Comparison of ENCODE assay signal across 12 mouse cellular contexts in the genomic region with DNA sequence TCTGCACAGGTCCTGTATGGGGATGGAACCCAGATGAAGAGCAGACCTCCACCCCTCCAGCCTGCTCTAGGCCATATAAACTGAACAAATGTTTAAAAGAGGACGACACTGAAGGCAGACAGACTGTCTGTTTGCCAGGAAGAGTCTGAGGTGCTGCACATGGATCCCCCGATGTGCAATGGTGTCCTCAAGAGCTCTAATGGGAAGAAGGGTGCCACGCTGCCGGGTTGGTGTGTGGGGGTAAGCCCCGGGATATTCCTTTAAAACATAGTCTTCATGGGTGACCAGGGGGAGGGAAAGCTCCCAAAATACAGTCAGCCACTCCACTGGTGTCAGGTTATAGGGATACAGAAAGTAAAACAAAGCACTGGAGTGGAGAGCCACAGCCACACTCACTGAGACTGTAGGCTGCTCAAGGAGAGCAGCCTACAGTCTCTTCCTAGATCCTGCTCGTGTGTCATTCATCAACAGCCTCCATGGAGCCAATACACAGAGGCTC. TPM values are rescaled to one million over a fixed set of nuclear protein-coding genes. Genes with fewer than 3 reads are reported as not detected.
DNase-seq lines count a peak whose midpoint lies in the region; ATAC-seq and TF ChIP-seq lines count a peak whose summit lies in the region.
"Had no signal": no experiment of that assay in that cellular context is flagged by ENCODE, and none has a peak within 500 bp of the region (broad histone marks: within the 10 kb centered on the region; RNA-seq: fewer than 3 reads in every experiment).

No protein-coding gene starts in this region.

- H3K4me1 ChIP-seq in hindbrain, embryonic 13.5 days (replicated peaks), result peaks cover 14% of the 10 kb centered on the region
- H3K4me1 ChIP-seq in hindbrain, embryonic 12.5 days, result peaks cover 9% of the 10 kb centered on the region; the same call in 1 of the 2 replicates
- peaks cover 16% of the 10 kb centered on the region for H3K4me1 ChIP-seq in testis, adult 2 months (ENCODE audit: control insufficient read depth, insufficient read depth, low read length)
- H3K4me1 ChIP-seq in limb, embryonic 14.5 days (ENCODE audit: control insufficient read depth, insufficient read depth, low read length), result peaks cover 58% of the 10 kb centered on the region

- DNase-seq in testis, postnatal 14 days (ENCODE audit: low spot score), result no peak
- DNase-seq in limb, embryonic 14.5 days (ENCODE audit: low spot score), result no peak
- DNase-seq in adrenal gland, postnatal 10 days, result no peak
- no peak for DNase-seq in gastrocnemius, adult 18-20 months (ENCODE audit: low spot score)
- DNase-seq in right cerebral cortex, postnatal 14 days, result no peak
- DNase-seq: cerebellum, adult 8-10 months; layer of hippocampus, adult 9-11 months had no signal

- H3K27me3 ChIP-seq in hindbrain, embryonic 13.5 days, result no peaks in the 10 kb centered on the region
- no peaks in the 10 kb centered on the region for H3K27me3 ChIP-seq in hindbrain, embryonic 12.5 days
- H3K27me3 ChIP-seq in testis, adult 2 months (ENCODE audit: control insufficient read depth, insufficient read depth, low read length), result no peaks in the 10 kb centered on the region
- no peaks in the 10 kb centered on the region for H3K27me3 ChIP-seq in limb, embryonic 14.5 days (ENCODE audit: control insufficient read depth, insufficient read depth, low read length)

- WGBS in hindbrain, embryonic 13.5 days, result 79% methylated on average over 6 of the region's 6 CpGs
- WGBS in hindbrain, embryonic 12.5 days, result 82% methylated on average over 6 of the region's 6 CpGs
- 61% methylated on average over 6 of the region's 6 CpGs for WGBS in limb, embryonic 14.5 days

- no peak for TF ChIP-seq CTCF in testis, adult 2 months (IDR thresholded peaks at IDR 0.05; ENCODE audit: control insufficient read depth, insufficient read depth, insufficient replicate concordance, low read depth, low read length)

- no peak for TF ChIP-seq POLR2A in testis, adult 2 months (IDR thresholded peaks at IDR 0.05; ENCODE audit: control insufficient read depth, low read depth, low read length)
- no peak for TF ChIP-seq POLR2A in limb, embryonic 14.5 days (IDR thresholded peaks at IDR 0.05; ENCODE audit: borderline replicate concordance, extremely low read depth, insufficient read depth, insufficient read length)

- H3K4me3 ChIP-seq in hindbrain, embryonic 13.5 days, result no peak overlapping the region
- no peak overlapping the region for H3K4me3 ChIP-seq in hindbrain, embryonic 12.5 days
- no peak overlapping the region for H3K4me3 ChIP-seq in testis, adult 2 months (ENCODE audit: control insufficient read depth, low read depth, low read length)
- H3K4me3 ChIP-seq in limb, embryonic 14.5 days (replicated peaks; ENCODE audit: low read length), result no peak overlapping the region
- H3K4me3 ChIP-seq: forebrain, embryonic 10.5 days had no signal

- H3K36me3 ChIP-seq in hindbrain, embryonic 13.5 days, result no peaks in the 10 kb centered on the region
- no peaks in the 10 kb centered on the region for H3K36me3 ChIP-seq in hindbrain, embryonic 12.5 days
- no peaks in the 10 kb centered on the region for H3K36me3 ChIP-seq in testis, adult 2 months (ENCODE audit: control insufficient read depth, insufficient read depth, low read length)
- H3K36me3 ChIP-seq in limb, embryonic 14.5 days (ENCODE audit: control insufficient read depth, insufficient read depth, low read length), result no peaks in the 10 kb centered on the region
- H3K36me3 ChIP-seq: forebrain, embryonic 10.5 days had no signal

- no peak for ATAC-seq in hindbrain, embryonic 13.5 days (ENCODE audit: low FRiP score)
- ATAC-seq in hindbrain, embryonic 12.5 days (ENCODE audit: low FRiP score), result no peak
- 0 out of 2 replicates have a peak, but pooled peaks have one; percentile 6 for ATAC-seq in limb, embryonic 14.5 days (ENCODE audit: low FRiP score, low read depth)

- H3K27ac ChIP-seq in hindbrain, embryonic 13.5 days, result peak overlapping the region; percentile 23; the same call in 1 of the 2 replicates
- H3K27ac ChIP-seq in hindbrain, embryonic 12.5 days, result no peak overlapping the region
- peak overlapping the region; percentile 69 for H3K27ac ChIP-seq in testis, adult 2 months (ENCODE audit: control insufficient read depth, insufficient read depth, low read depth, low read length)
- H3K27ac ChIP-seq in limb, embryonic 14.5 days (replicated peaks; ENCODE audit: low read depth, low read length), result peak overlapping the region; percentile 0
- H3K27ac ChIP-seq: forebrain, embryonic 10.5 days had no signal

- H3K4me2 ChIP-seq in hindbrain, embryonic 13.5 days, result no peak overlapping the region
- no peak overlapping the region for H3K4me2 ChIP-seq in hindbrain, embryonic 12.5 days (replicated peaks)
- H3K4me2 ChIP-seq in limb, embryonic 14.5 days (replicated peaks; ENCODE audit: low read depth, low read length, severe bottlenecking), result 0 out of 2 replicates have a peak overlapping the region, but pooled peaks have one; percentile 0

- H3K9me3 ChIP-seq in hindbrain, embryonic 13.5 days, result no peaks in the 10 kb centered on the region
- H3K9me3 ChIP-seq in hindbrain, embryonic 12.5 days (replicated peaks), result no peaks in the 10 kb centered on the region
- no peaks in the 10 kb centered on the region for H3K9me3 ChIP-seq in limb, embryonic 14.5 days (ENCODE audit: control insufficient read depth, low read length)
- H3K9me3 ChIP-seq: forebrain, embryonic 10.5 days had no signal

- H3K9ac ChIP-seq in hindbrain, embryonic 13.5 days, result no peak overlapping the region
- no peak overlapping the region for H3K9ac ChIP-seq in hindbrain, embryonic 12.5 days
- no peak overlapping the region for H3K9ac ChIP-seq in limb, embryonic 14.5 days (ENCODE audit: low read depth, low read length, severe bottlenecking)

RNA-seq across cellular contexts. Expression of a gene that starts 18.2 kb away (rescaled TPM):
- 6.2 and 6.3 TPM in 2 replicates for polyA plus RNA-seq in hindbrain, embryonic 13.5 days (2015; fragmentation: Nextera tagmentation; extraction: Ambion mirVana)
- polyA plus RNA-seq in hindbrain, embryonic 12.5 days (2016; fragmentation: Nextera tagmentation; extraction: Ambion mirVana), result 6.4 and 7.6 TPM in 2 replicates
- polyA plus RNA-seq in testis, adult 2 months (2012; rRNA removed), result 0.68 and 1.4 TPM in 2 replicates
- 27.4 TPM in 2 replicates for polyA plus RNA-seq in limb, embryonic 14.5 days (2012; rRNA removed)
- polyA plus RNA-seq in limb, embryonic 14.5 days (2014; fragmentation: Nextera tagmentation; extraction: Ambion mirVana), result 29.2 and 36.1 TPM in 2 replicates
- total RNA-seq in adrenal gland, postnatal 10 days (2021), result 10 to 100 TPM; 15.1 to 16.5 TPM
- total RNA-seq in gastrocnemius, adult 18-20 months (2021), result 1 to 10 TPM; 5.0 to 6.3 TPM

RNA-seq across cellular contexts. Expression of a gene that starts 47.8 kb away (rescaled TPM):
- not detected in 2 replicates for polyA plus RNA-seq in hindbrain, embryonic 13.5 days (2015; fragmentation: Nextera tagmentation; extraction: Ambion mirVana)
- not detected in 2 replicates for polyA plus RNA-seq in hindbrain, embryonic 12.5 days (2016; fragmentation: Nextera tagmentation; extraction: Ambion mirVana)
- polyA plus RNA-seq in testis, adult 2 months (2012; rRNA removed), result 3.3 and 4.5 TPM in 2 replicates
- polyA plus RNA-seq in limb, embryonic 14.5 days (2012; rRNA removed), result not detected in 2 replicates
- not detected in 2 replicates for polyA plus RNA-seq in limb, embryonic 14.5 days (2014; fragmentation: Nextera tagmentation; extraction: Ambion mirVana)
- total RNA-seq in adrenal gland, postnatal 10 days (2021), result not detected
- not detected for total RNA-seq in gastrocnemius, adult 18-20 months (2021)
- total RNA-seq: heart, postnatal 4 days had no signal
- polyA plus RNA-seq: forebrain, embryonic 10.5 days had no signal
